Mouse (Mus musculus) adrenal gland (tissue): ENCODE measurements at regions not wholly inside any gene's neighbourhood (a gene's known extent, or its start where the extent isn't known, plus 50 kb on each side); places are given as distances from the start of the nearest gene placed in this dataset.

ENCODE experiments used
- intact Hi-C: fragments of 180-260 bp; cut with DNase I; formaldehyde crosslinking; loops from one replicate; pipeline ENCODE4 v1.15.1; 2025

GRCm38 (mm10) chr2:159981694-159982093, 352.3 kb downstream of the Gm826 start:
- intact Hi-C loops: no loop called here

- intact Hi-C loops: no loop called here
These were observed 383.6 kb downstream of the Gm826 start for GRCm38 (mm10) chr2:159950369-159950768.

DNA sequence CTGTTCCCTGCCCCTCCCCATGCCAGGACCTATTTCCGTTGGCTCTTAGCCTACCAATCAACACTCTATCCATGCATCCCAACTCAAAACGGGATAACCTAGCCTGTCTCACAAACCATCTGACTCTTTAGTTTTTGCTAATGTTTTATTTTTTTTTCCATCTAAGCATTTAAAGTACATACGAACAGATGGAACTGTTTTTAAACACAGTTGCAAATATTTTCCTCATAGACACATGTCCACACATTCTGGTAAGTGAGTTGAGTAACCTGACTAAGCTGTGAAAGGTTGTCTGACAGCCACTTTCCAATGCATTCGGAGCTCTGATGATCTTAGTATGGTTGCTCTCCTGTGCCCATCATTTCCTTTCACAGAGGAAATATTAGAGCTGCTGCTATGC, 384.9 kb downstream of the Gm826 start:
- intact Hi-C loops: no loop called here

- intact Hi-C loops: no loop called here
These were observed 403.2 kb downstream of the Gm826 start for GRCm38 (mm10) chr2:159930744-159931143.

DNA sequence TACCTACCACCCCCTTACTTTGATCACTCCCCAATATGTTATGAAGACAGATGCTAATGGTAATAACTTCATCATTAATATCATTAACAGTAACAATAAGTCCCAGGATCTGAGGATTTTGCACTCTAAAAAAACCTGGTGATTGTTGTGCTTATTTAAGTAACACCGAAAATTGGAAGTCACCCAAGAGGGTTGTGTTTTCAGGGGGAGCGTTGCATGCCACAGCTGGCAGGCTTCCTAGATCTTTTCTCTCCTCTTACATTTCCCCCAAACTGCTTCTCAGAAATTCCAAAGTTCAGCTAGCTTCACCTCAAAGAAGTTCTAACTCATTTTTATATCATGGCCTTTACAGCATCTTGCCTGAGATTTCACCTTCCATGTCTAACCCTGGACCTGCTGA, 444.3 kb downstream of the Gm826 start:
- intact Hi-C loops: no loop called here

DNA sequence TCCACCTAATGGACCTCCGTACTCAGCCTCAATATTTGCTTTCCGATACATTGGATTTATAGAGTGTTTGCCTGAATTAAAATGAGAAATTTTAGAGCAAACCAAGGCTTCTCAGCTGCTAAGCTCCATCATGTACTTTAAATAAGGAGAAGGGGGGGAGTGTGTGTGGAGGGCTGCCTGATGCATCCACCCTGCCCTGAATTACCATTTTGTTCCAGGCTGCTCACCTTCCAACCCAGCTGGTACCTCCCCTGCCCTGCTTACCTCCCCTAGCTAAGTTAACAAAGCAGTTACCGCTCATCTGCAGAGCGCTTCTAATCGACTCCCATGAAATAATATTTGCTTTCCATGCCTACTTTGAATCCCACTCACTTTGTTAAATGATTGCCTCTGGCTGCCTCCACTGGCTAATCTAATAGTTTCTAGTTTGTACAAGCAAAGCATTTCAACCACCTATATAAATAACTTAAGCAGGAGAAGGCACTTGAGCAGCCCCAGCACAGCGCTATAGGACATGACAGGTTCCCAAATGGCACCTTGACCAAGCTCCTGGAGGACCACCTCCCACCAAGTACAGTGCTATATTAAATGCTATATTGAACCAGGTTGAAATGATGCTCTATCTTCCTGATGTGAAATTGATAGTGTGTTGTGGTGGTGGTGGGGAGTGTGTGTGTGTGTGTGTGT, 449.0 kb downstream of the Gm826 start:
- intact Hi-C loops: no loop called here

- intact Hi-C loops: no loop called here
These were observed 467.0 kb downstream of the Gm826 start for GRCm38 (mm10) chr2:159866981-159867380.

- intact Hi-C loops: no loop called here
These were observed 467.6 kb downstream of the Gm826 start for GRCm38 (mm10) chr2:159866391-159866790.

DNA sequence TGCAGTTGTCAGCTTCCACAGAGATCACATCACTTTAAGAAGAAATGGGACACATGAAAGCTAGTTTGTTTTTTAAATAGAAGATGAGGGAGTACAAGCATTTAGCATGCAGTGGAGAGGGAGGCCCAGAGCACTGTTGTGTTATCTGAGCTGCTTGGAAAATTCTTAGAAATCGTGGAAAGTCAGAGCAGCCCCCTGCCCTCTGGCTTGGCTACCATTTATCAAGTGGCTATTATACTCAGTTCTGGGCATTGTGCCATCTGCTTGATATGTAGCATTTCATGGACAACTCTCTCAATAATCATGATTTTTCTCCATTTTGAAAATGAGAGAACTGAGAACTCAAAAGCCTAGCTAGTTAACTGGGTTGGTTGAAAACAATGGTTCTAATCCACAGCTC, 470.8 kb downstream of the Gm826 start:
- intact Hi-C loops: no loop called here

DNA sequence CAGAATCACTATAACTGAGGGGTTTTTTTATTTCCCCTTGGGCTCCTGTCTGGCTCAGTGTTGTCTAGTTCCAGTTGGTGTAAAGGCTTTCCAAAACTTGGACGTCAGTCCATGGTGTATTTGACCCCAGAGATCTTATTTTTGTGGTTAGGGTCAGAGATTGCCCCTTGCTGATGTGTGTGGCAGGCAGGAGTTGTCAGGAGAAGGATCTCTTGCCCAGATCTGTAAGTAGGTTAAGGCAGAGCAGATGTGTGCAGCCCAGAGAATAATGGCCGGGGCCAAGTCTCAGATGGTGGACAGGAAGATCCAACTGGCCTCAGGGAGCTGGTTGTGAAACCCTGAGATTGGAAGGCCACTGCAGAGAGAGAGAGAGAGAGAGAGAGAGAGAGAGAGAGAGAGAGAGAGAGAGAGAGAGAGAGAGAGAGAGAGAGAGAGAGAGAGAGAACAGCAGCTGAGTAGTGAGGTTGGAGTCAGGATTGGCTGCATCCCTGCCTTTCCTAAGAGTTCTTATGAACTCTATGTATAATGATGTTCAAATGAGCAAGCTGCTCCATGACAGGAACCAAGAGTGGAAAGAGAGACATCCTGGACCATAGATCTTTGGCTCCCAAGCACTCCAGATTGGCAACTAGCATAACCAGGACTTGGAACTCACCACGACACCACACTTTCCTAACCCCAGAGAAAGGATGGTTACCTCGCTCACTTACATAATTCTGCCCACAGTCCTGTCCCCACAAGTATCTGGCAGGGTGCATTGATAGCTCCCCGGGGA, 479.9 kb downstream of the Gm826 start:
- intact Hi-C loops: no loop called here

DNA sequence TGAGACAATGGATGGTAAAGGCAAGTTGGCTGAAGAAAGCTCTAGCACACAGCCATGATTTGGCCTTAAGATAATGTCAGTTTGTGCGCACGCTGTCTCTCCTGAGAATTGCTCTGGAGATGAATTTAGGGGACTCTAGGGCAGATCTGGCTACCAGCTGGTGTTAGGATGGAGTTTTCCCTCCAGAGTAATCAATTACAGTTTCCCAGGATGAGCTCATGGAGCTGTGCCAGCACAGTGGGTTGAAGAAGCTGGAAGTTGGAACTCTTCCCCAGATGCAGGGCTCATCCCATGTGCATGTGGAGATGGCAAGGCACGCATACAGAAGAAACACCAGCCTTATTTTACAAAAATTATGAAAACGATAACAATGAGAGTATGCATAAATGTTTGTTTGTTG, 481.0 kb downstream of the Gm826 start:
- intact Hi-C loops: no loop called here

DNA sequence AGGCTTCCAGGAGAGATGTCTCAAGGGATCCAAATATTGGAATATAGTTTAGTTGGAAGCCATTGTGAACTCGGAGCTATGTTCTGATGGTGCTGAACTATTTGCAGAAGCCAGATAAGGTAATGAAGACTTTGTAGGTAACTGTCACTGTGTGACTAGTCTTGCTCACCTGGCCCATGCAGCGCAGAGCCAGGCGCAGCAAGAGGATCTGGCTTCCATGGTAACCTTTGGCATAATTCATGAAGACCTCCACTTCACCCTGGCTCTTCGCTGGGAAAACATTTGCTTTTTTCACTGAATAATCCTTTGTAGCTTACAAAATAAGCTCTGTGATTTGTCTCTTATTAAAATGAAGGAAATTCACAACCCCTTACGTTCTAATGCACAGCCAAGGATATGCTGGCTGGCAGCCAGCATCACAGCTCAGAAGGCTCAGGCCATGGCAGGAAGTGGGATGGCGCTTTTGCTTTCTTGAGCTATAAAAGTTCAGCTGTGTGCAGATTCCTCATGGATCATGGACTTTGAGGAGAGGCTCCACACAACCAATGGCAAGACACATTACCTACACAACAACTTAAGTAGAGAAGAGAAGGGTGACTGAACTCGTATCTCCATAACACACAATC, 501.4 kb downstream of the Gm826 start:
- intact Hi-C loops: no loop called here

- intact Hi-C loops: no loop called here
These were observed 507.5 kb downstream of the Gm826 start for GRCm38 (mm10) chr2:159826417-159826816.

- intact Hi-C loops: no loop called here
These were observed 515.4 kb downstream of the Gm826 start for GRCm38 (mm10) chr2:159818556-159818955.

DNA sequence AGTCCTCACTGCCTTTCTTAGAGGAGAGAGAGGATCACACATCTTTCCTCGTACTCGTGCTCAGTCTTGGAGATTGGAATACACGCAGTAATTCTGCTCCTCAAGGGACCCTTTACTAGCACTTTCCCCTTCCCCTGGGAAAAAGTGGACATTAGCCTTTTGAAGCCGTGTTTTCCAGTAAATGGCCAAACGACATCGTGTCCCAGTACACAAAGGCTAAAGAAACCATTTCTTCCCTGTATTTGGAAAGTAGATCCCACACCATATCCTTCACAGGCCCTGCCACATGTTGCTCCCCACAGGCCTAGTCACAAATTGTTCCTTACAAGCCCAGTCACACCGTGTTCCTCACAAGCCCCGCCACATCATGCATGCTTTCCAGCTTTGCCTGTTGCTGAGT, 517.6 kb downstream of the Gm826 start:
- intact Hi-C loops: no loop called here
